Mouse (Mus musculus): ENCODE data around the gene Ranbp1.
"Not testable (repeated sequence)": the region's sequence is repeated elsewhere in the genome, so short reads cannot be mapped to it uniquely, and the experiment has no call there.

Ranbp1 gene

DNA sequence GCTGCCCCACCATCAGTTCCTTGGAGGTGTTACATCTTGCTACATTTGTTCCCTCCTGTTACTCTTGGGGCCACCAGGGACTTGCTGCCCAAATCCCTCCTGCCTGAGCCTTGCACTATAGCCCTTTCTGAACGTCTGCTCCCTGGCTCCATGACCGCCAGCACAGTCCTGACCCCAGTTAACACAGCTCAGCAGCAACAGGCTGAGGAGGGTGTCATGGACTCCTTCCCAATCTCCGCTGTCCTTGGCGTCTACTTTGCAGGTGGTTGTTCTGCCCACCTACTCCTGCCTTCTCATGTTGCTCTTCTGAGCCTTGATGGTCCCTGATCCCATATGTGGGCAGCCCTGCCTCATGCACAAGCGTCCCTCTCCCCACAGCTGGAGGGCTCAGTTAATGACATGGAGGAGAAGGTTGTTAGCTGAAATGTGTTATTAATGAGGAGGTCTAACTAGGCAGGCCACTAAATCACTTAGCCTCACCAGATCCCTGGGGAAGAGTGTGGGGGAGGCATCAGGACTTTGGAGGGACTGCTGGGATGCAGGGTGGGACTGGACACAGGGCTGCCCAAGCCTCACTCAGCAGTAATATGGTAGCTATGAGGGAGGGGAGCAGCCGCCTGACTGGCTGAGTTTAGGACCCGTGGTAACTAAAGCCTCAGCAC lies 45.0 kb downstream of the Ranbp1 start:
- no peak for DNase-seq (ENCODE audit: low spot score)

- DNase-seq (ENCODE audit: low spot score): no peak
These were observed 46.5 kb downstream of the Ranbp1 start for GRCm38 (mm10) chr16:18202061-18202460.

GRCm38 (mm10) chr16:18201620-18202019 lies 46.9 kb downstream of the Ranbp1 start:
- no peak for DNase-seq (ENCODE audit: low spot score)

DNA sequence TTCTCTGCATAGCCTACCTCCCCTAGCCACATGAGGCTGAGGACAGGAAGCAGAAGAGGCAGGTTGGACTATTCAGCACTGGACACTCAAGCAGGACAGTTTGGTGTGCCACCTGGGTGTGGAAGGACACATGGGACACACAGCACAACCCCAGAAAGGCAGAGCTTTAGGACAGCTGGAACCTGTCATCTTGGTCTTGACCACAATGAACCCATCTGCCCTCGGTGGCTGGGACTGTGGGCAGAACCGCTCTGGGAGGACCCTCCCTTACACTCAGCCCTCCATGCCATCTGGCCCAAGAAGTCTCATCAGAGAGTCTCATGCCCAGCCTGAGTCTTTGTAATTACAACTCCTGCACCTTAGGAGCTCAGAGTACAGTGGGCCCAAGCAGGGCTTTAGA lies 48.5 kb downstream of the Ranbp1 start:
- no peak for DNase-seq (ENCODE audit: low spot score)

DNA sequence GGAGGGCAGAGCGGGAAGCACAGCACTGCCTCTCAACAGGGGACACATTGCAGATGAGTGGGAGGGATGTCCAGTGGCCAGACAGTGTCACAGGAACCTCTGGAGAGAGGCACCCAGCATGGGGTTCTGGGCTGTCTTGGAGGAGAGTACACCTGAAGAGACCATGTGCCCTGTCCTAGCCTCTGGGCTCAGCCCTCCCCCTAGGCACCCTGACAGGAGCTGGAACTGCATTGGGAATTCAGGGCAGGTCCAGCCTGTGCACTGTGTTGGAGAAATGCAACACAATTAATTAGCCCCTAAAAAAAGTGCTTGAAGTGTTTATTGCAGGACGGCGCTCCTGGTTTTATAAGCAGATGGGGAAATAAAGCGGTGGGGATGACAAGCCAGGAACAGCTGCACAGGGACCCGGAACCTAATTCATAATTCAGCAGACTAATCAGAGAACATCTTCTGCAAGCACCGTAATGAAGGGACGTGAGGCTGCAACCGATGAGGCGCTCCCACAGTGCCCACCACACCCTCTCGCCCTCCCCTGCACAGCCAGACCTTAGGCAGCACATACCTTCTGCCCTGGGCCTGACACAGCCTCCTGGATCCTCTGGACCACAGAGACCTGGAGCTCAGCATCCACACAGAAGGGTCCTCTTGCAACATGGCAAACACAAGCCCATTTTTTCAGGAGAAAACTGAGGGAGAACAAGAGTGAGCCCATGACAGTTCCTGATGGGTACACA lies 50.0 kb downstream of the Ranbp1 start:
- DNase-seq (ENCODE audit: low spot score): no peak

- no peak for DNase-seq (ENCODE audit: low spot score)
These were observed 50.7 kb downstream of the Ranbp1 start for GRCm38 (mm10) chr16:18197881-18198280.

DNA sequence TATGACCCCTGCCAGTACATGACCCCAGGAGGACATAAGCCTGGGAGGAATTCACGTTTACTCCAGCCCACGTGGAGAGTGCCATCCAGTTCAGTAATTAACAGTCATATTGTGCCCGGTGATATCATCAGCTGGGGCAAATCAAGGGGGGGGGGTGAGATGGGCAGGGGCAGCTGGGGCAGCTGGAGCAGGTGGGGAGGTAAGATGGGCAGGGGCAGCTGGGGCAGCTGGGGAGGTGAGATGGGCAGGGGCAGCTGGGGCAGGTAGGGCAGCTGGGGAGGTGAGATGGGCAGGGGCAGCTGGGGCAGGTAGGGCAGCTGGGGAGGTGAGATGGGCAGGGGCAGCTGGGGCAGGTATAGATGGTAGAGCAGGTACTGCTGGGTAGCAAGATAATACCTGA lies 53.0 kb downstream of the Ranbp1 start:
- DNase-seq (ENCODE audit: low spot score): not testable (repeated sequence)

DNA sequence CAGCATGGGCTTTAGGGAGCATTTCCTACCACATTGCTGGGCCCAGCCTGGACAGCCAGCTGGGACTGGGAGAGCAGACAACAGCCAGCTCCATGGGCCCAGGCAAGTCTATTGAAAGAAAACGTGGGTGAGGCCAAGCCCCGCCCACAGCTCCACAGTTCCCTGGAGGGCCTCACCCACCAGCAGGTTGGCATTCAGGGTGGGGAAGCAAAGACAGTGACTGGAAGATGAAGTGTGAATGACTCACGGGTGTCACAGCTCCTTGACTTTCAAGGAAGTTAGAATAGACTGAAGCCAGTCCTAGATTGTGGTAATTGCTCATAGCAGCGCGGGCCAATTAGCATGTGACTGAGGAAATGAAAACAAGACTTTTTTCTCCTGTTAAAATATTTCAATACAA lies 53.5 kb downstream of the Ranbp1 start:
- no peak for DNase-seq (ENCODE audit: low spot score)

- DNase-seq (ENCODE audit: low spot score): no peak
These were observed 54.1 kb downstream of the Ranbp1 start for GRCm38 (mm10) chr16:18194208-18194985.

- no peak for DNase-seq (ENCODE audit: low spot score)
These were observed 57.5 kb downstream of the Ranbp1 start for GRCm38 (mm10) chr16:18191006-18191405.
